ENCODE assay signal across 24 mouse cellular contexts in the genomic region with DNA sequence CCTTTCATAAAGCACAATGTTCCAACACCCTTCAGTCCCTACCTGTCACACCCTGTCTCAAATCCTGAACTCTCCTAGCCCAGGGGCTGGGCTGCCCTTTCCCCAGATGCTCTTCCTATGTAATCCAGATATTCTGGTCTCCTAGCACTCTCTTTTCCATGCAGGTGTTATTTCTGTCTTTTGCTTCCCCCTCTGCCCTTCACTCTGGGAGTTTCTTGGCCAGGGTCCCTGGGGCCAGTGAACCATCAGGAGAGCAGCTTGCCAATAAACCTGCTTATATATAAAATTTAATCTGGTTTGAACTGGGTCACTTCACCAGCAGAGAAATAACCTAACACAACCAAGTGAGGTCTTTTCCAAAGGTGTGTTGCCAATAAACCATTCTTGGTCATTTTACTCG.
DNase-seq lines count a peak whose midpoint lies in the region; ATAC-seq and TF ChIP-seq lines count a peak whose summit lies in the region.
"Had no signal": no experiment of that assay in that cellular context is flagged by ENCODE, and none has a peak within 500 bp of the region (broad histone marks: within the 10 kb centered on the region; RNA-seq: fewer than 3 reads in every experiment).

No protein-coding gene starts in this region.

- peak; percentile 90 for DNase-seq in heart, adult 11 months
- DNase-seq in kidney, adult 2 months, result peak; percentile 45
- no peak for DNase-seq in kidney, postnatal 25 days
- peak; percentile 6 to 33 for DNase-seq in heart, postnatal 10 days
- DNase-seq in heart, postnatal 4 days, result peak; percentile 12
- DNase-seq: adrenal gland, adult 2 months; adrenal gland, postnatal 36 days; B cell, adult 2 months; cerebellum, adult 9-10 months; kidney, postnatal 10 days; lung, embryonic 14.5 days; lung, postnatal 14 days; midbrain, embryonic 14.5 days; right cerebral cortex, postnatal 14 days had no signal

- no peaks in the 10 kb centered on the region for H3K9me3 ChIP-seq in heart, embryonic 11.5 days (replicated peaks; ENCODE audit: control insufficient read depth, low read length)
- H3K9me3 ChIP-seq: limb, embryonic 12.5 days; liver, embryonic 15.5 days; stomach, embryonic 15.5 days had no signal

- intact Hi-C loops in heart, postnatal 10 days (cut with DNase I), result loop anchor here (5.0 kb wide), 1 partner anchor 63 kb away; no protein-coding TSS in a partner anchor

- H3K36me3 ChIP-seq in heart, embryonic 11.5 days (ENCODE audit: control insufficient read depth, insufficient read depth, low read length), result no peaks in the 10 kb centered on the region
- H3K36me3 ChIP-seq in kidney, adult 2 months (ENCODE audit: control insufficient read depth, insufficient read depth, low read length), result no peaks in the 10 kb centered on the region
- H3K36me3 ChIP-seq: limb, embryonic 12.5 days; liver, embryonic 15.5 days; stomach, embryonic 15.5 days had no signal

- H3K4me2 ChIP-seq in heart, embryonic 11.5 days, result no peak overlapping the region
- H3K4me2 ChIP-seq: limb, embryonic 12.5 days; liver, embryonic 15.5 days; lung, embryonic 14.5 days; stomach, embryonic 15.5 days had no signal

- H3K4me1 ChIP-seq in heart, embryonic 11.5 days (ENCODE audit: control insufficient read depth, insufficient read depth, low read length), result no peaks in the 10 kb centered on the region
- H3K4me1 ChIP-seq in kidney, adult 2 months (ENCODE audit: control insufficient read depth, insufficient read depth, low read length), result no peaks in the 10 kb centered on the region
- H3K4me1 ChIP-seq: limb, embryonic 12.5 days; liver, embryonic 15.5 days; stomach, embryonic 15.5 days had no signal

- no peak overlapping the region for H3K9ac ChIP-seq in heart, embryonic 11.5 days (ENCODE audit: low read depth, low read length)
- H3K9ac ChIP-seq: limb, embryonic 12.5 days; liver, embryonic 15.5 days; lung, embryonic 14.5 days; stomach, embryonic 15.5 days had no signal

- TF ChIP-seq CTCF in kidney, adult 2 months (conservative IDR thresholded peaks at IDR 0.05; ENCODE audit: insufficient read depth, insufficient read length, low read depth, low read length), result no peak

- no peak for TF ChIP-seq POLR2A in kidney, adult 2 months (IDR thresholded peaks at IDR 0.05; ENCODE audit: low read depth, low read length)

- no peak for ATAC-seq in heart, embryonic 11.5 days (replicated peaks; ENCODE audit: insufficient number of reproducible peaks, low FRiP score, low TSS enrichment)
- ATAC-seq: activated CD4-positive, CD25-positive, alpha-beta regulatory T cell, adult 4 months; forebrain, embryonic 16.5 days; hindbrain, embryonic 16.5 days had no signal

- WGBS in heart, embryonic 11.5 days (ENCODE audit: insufficient replicate concordance), result 81% methylated on average over 1 of the region's 1 CpGs
- WGBS in kidney, adult 2 months, result 55% methylated on average over 1 of the region's 1 CpGs

- no peak overlapping the region for H3K27ac ChIP-seq in heart, embryonic 11.5 days (ENCODE audit: low read depth, low read length)
- no peak overlapping the region for H3K27ac ChIP-seq in kidney, adult 2 months (ENCODE audit: insufficient read depth, low read depth, low read length)
- H3K27ac ChIP-seq: layer of hippocampus, adult 2 months; left cerebral cortex, adult 2 months; limb, embryonic 12.5 days; liver, embryonic 15.5 days; stomach, embryonic 15.5 days had no signal

- no peak overlapping the region for H3K4me3 ChIP-seq in heart, embryonic 11.5 days (ENCODE audit: low read depth, low read length)
- no peak overlapping the region for H3K4me3 ChIP-seq in kidney, adult 2 months (ENCODE audit: insufficient read depth, low read depth, low read length)
- H3K4me3 ChIP-seq: erythroblast, embryonic 14.5 days; layer of hippocampus, adult 2 months; left cerebral cortex, adult 2 months; limb, embryonic 12.5 days; liver, embryonic 15.5 days; stomach, embryonic 15.5 days had no signal

- no peaks in the 10 kb centered on the region for H3K27me3 ChIP-seq in heart, embryonic 11.5 days (ENCODE audit: control insufficient read depth, insufficient read depth, low read length)
- no peaks in the 10 kb centered on the region for H3K27me3 ChIP-seq in kidney, adult 2 months (replicated peaks; ENCODE audit: control insufficient read depth, insufficient read depth, low read length)
- H3K27me3 ChIP-seq: limb, embryonic 12.5 days; liver, embryonic 15.5 days; stomach, embryonic 15.5 days had no signal

Comparison
In these comparisons a context has a peak if more than half of its experiments do, and no peak if none do; other contexts are left out.
1. DNase-seq: peak in heart, adult 11 months (single experiment), kidney, adult 2 months (single experiment), heart, postnatal 10 days (2 of 2) and heart, postnatal 4 days (single experiment); none in kidney, postnatal 25 days (0 of 2).